Mouse (Mus musculus): ENCODE measurements at regions not wholly inside any gene's neighbourhood (a gene's known extent, or its start where the extent isn't known, plus 50 kb on each side); places are given as distances from the start of the nearest gene placed in this dataset.
A peak's percentile ranks its signal among the peaks of the same experiment; 100 is the strongest.

DNA sequence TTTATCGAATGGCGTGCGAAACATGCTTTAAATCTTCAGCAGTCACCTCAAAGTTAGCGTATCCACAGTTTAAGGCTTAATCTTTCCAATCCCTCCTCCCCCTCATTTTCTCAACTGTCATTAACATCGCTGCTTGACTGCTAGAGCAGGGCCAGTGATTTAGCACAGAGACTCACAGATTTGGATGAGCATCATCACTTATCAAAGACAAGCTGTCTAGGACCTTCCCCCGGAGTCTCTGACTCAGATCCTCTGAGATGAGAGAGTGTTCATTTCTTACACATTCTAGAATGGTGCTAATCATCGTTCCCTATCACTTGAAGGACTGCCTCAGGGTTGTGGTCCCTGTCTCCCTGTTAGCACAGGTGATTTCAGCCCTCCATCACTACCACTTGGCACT, 112.1 kb upstream of the Tmem132c start:
- DNase-seq (ENCODE audit: low spot score): no peak
- no peaks in the 10 kb centered on the region for H3K36me3 ChIP-seq
- H3K27ac ChIP-seq (replicated peaks): no peak overlapping the region
- no peak overlapping the region for H3K4me3 ChIP-seq
- peaks cover 5% of the 10 kb centered on the region; the same call in 1 of the 2 replicates for H3K9me3 ChIP-seq (replicated peaks)
- no peaks in the 10 kb centered on the region for H3K4me1 ChIP-seq
- no peaks in the 10 kb centered on the region for H3K27me3 ChIP-seq (ENCODE audit: low read depth, poor library complexity, severe bottlenecking)
- 88% methylated on average over 7 of the region's 7 CpGs for WGBS

GRCm38 (mm10) chr5:127134441-127134840, 107.2 kb upstream of the Tmem132c start:
- H3K36me3 ChIP-seq: no peaks in the 10 kb centered on the region
- no peak for DNase-seq (ENCODE audit: low spot score)
- no peak overlapping the region for H3K27ac ChIP-seq (replicated peaks)
- H3K27me3 ChIP-seq (ENCODE audit: low read depth, poor library complexity, severe bottlenecking): no peaks in the 10 kb centered on the region
- H3K4me1 ChIP-seq: peaks cover 17% of the 10 kb centered on the region
- 86% methylated on average over 6 of the region's 6 CpGs for WGBS
- H3K9me3 ChIP-seq (replicated peaks): peaks cover 5% of the 10 kb centered on the region; the same call in 1 of the 2 replicates
- no peak overlapping the region for H3K4me3 ChIP-seq

DNA sequence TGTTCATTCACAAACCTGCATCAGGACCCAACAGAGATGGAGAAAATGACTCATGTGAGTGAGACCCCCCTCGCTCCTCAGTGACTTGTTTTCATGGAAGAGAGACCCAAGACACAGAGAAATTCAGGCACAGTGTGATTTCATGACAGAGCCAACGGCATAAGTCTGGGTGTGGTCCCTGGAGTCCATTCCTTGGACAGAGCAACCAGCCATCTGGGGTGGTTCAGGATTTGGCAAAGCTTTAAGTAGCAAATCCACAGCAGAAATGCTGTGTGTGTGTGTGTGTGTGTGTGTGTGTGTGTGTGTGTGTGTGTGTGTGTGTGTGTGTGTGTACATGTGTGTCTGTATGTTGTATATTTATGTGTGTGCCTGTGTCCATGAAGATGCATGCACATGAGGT, 101.0 kb upstream of the Tmem132c start:
- H3K9me3 ChIP-seq (replicated peaks): no peaks in the 10 kb centered on the region
- H3K36me3 ChIP-seq: no peaks in the 10 kb centered on the region
- WGBS: 79% methylated on average over 2 of the region's 2 CpGs
- no peak overlapping the region for H3K27ac ChIP-seq (replicated peaks)
- DNase-seq (ENCODE audit: low spot score): no peak
- H3K27me3 ChIP-seq (ENCODE audit: low read depth, poor library complexity, severe bottlenecking): no peaks in the 10 kb centered on the region
- H3K4me3 ChIP-seq: no peak overlapping the region
- peaks cover 17% of the 10 kb centered on the region for H3K4me1 ChIP-seq

DNA sequence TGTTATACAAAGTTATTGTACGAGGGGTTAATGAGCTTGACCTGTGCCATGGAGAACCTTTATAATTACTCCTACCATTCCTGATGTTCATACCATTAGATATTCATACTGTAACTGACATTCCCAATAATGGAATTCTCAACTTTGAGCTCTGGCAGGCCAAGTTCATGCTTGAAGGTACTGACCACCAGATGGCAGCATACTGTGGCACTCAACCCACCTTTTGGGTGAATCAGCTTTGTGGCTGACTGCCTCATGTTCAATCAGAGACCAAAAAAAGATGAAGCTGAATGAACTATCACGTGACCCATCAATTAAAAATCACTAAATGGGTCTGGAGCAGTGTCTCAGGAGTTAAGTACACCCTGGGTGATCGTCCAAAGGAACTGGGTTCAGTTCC, 81.3 kb upstream of the Tmem132c start:
- H3K27me3 ChIP-seq (ENCODE audit: low read depth, poor library complexity, severe bottlenecking): no peaks in the 10 kb centered on the region
- WGBS: 47% methylated on average over 3 of the region's 3 CpGs

GRCm38 (mm10) chr5:127163376-127163775, 78.2 kb upstream of the Tmem132c start:
- 75% methylated on average over 6 of the region's 6 CpGs for WGBS
- Histone ChIP-seq H3K9me3 (replicated peaks) (no peaks in the 10 kb centered on the region; the same call in 1 of the 2 replicates), H3K4me3 (no peak overlapping the region), H3K36me3 (no peaks in the 10 kb centered on the region), H3K27ac (replicated peaks) (no peak overlapping the region), H3K4me1 (peaks cover 5% of the 10 kb centered on the region; the same call in 1 of the 2 replicates), H3K27me3 (ENCODE audit: low read depth, poor library complexity, severe bottlenecking) (no peaks in the 10 kb centered on the region)
- DNase-seq (ENCODE audit: low spot score): no peak

More for the DNA sequence above, 81.3 kb upstream of the Tmem132c start:
- Histone ChIP-seq H3K27ac (replicated peaks) (no peak overlapping the region), H3K4me3 (no peak overlapping the region), H3K9me3 (replicated peaks) (no peaks in the 10 kb centered on the region; the same call in 1 of the 2 replicates), H3K36me3 (no peaks in the 10 kb centered on the region), H3K4me1 (peaks cover 5% of the 10 kb centered on the region; the same call in 1 of the 2 replicates)
- peak; percentile 26 for DNase-seq (ENCODE audit: low spot score)

- no peak for DNase-seq (ENCODE audit: low spot score)
- Histone ChIP-seq H3K9me3 (replicated peaks) (no peaks in the 10 kb centered on the region; the same call in 1 of the 2 replicates), H3K4me3 (no peak overlapping the region), H3K27ac (replicated peaks) (no peak overlapping the region), H3K36me3 (no peaks in the 10 kb centered on the region), H3K4me1 (0 out of 2 replicates have a peak, but pooled peaks cover 8% of the 10 kb centered on the region), H3K27me3 (ENCODE audit: low read depth, poor library complexity, severe bottlenecking) (no peaks in the 10 kb centered on the region)
- WGBS: 92% methylated on average over 4 of the region's 4 CpGs
These were observed 52.6 kb upstream of the Tmem132c start for GRCm38 (mm10) chr5:127189021-127189420.

All from midbrain, embryonic 10.5 days (tissue).